Mouse (Mus musculus) kidney, embryonic 14.5 days (tissue): ENCODE results near the gene Nudt6. TPM values are rescaled to one million over a fixed set of nuclear protein-coding genes. Genes with fewer than 3 reads are reported as not detected.

Source experiments
- ATAC-seq: fragments of 200-750 bp; cut with Nextera tagmentation; 2 replicates; pipeline ENCODE4 v1.8.0; 2017; ENCODE audit warnings: moderate number of reproducible peaks, mild to moderate bottlenecking, moderate TSS enrichment, moderate library complexity; ENCODE audit not compliant: low FRiP score, low TSS enrichment
- H3K27ac ChIP-seq: fragments of 300-500 bp; sonication (generic); 2 replicates; pipeline ENCODE4 v1.5.1; 2014; ENCODE audit warnings: low read depth, mild to moderate bottlenecking, low read length, moderate library complexity, mixed read lengths
- H3K27me3 ChIP-seq: fragments of 300-500 bp; sonication (generic); 2 replicates; pipeline ENCODE4 v1.6.1; 2014; ENCODE audit warnings: mild to moderate bottlenecking, low read length; ENCODE audit not compliant: control insufficient read depth, insufficient read depth
- H3K36me3 ChIP-seq: fragments of 300-500 bp; sonication (generic); 2 replicates; pipeline ENCODE4 v1.6.1; 2014; ENCODE audit warnings: low read length, mixed read lengths; ENCODE audit not compliant: control insufficient read depth, insufficient read depth
- H3K4me1 ChIP-seq: fragments of 300-500 bp; sonication (generic); 2 replicates; pipeline ENCODE4 v1.6.1; 2014; ENCODE audit warnings: low read length, mixed read lengths; ENCODE audit not compliant: control insufficient read depth, insufficient read depth
- H3K4me2 ChIP-seq: fragments of 300-500 bp; sonication (generic); replicated peaks from 2 replicates; pipeline ENCODE4 v1.6.1; 2014; ENCODE audit warnings: low read depth, mild to moderate bottlenecking, low read length
- H3K4me3 ChIP-seq: fragments of 300-500 bp; sonication (generic); 2 replicates; pipeline ENCODE4 v1.5.1; 2014; ENCODE audit warnings: mild to moderate bottlenecking, low read length
- H3K9ac ChIP-seq: fragments of 300-500 bp; sonication (generic); 2 replicates; pipeline ENCODE4 v1.6.1; 2014; ENCODE audit warnings: low read depth, mild to moderate bottlenecking, low read length, moderate library complexity
- H3K9me3 ChIP-seq: fragments of 300-500 bp; sonication (generic); 2 replicates; pipeline ENCODE4 v1.6.1; 2016; ENCODE audit warnings: low read length; ENCODE audit not compliant: control insufficient read depth
- WGBS: fragments of 180-500 bp; shearing (Covaris S2); extraction: QIAGEN DNeasy Blood & Tissue Kit; methylation state at CpG from one replicate; pipeline ENCODE4 v1.1.7; 2014; 5-methylcytosine and 5-hydroxymethylcytosine counted together
- polyA plus RNA-seq: library from polyadenylated mRNA; unstranded; fragments of >200 nt; fragmentation: Nextera tagmentation; extraction: Ambion mirVana; gene quantifications from 2 replicates; pipeline ENCODE4 v1.2.1, GENCODE M21; 2014

Nudt6 gene
- polyA plus RNA-seq, 1 experiment from 2014 or later = 7.9 TPM

DNA sequence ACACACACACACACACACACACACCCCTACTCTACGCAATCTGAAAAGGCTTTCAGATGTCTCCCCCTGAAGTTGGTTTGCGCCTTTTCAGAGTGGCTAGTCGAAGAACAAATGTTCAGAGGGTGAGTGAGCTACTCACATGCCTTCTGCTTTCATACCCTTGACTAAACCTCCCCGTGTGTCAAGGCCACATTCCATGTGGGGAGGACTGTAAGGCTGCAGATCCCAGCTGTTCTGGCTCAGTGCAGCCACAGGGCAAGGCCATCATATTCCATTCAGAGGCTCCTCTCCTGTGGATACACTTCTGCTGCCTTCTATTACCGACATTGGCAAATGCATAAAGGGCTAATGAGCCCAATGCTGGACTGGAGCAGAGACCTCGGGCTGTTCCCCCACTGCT is 41.6 kb downstream of the Nudt6 start:
- WGBS = 44% methylated on average over 6 of the region's 6 CpGs
- Histone ChIP-seq H3K4me3 (no peak overlapping the region), H3K27ac (no peak overlapping the region; the same call in 1 of the 2 replicates), H3K9ac (no peak overlapping the region), H3K36me3 (no peaks in the 10 kb centered on the region), H3K9me3 (no peaks in the 10 kb centered on the region), H3K4me1 (0 out of 2 replicates have a peak, but pooled peaks cover 5% of the 10 kb centered on the region), H3K27me3 (no peaks in the 10 kb centered on the region), H3K4me2 (no peak overlapping the region)
- ATAC-seq = peak; percentile 43

DNA sequence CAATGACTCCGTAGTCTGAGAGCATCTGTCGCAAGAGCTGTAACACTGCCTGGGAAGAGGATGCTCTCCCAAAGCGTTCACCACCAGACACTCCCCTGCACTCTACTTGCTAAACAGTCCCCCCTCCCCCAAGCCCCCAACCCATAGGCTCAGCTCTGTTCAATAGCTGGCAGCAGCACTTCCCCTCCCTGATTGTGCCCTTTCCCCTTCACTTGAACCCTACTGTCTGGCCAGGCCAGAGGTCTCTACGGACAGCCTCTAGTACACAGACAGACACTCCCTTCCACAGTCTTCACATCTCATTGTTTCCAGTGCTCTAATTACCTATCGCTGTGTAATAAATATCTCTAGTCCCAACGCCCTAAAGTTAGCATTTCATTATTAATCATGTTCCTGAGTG is 42.1 kb downstream of the Nudt6 start:
- no peak overlapping the region; the same call in 1 of the 2 replicates for H3K27ac ChIP-seq
- H3K4me1 ChIP-seq = 0 out of 2 replicates have a peak, but pooled peaks cover 5% of the 10 kb centered on the region
- WGBS = 21% methylated on average over 6 of the region's 6 CpGs
- ATAC-seq = peak; percentile 61; the same call in 1 of the 2 replicates
- no peak overlapping the region for H3K4me3 ChIP-seq
- no peak overlapping the region for H3K9ac ChIP-seq
- no peaks in the 10 kb centered on the region for H3K27me3 ChIP-seq
- no peaks in the 10 kb centered on the region for H3K36me3 ChIP-seq
- H3K9me3 ChIP-seq = no peaks in the 10 kb centered on the region
- no peak overlapping the region for H3K4me2 ChIP-seq

DNA sequence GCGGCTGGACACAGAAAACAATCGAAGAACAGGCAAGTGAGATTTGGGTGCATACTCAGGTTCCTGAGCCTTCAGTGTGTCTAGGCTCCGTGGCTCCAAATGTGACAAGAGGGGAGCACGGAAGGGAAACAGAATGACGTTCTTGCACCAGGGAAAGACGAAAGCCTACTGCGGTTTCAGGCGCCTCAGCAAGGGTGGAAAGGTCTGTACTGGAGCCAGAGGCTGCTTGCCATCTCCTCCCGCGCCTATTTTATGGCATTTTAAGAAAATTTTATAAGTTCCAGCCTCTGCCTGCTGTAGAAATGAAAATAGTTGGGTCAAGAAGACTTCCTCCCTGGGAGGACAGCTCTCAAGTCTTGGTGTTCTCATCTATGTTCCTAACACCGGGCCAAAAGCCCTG is 46.3 kb downstream of the Nudt6 start:
- 73% methylated on average over 11 of the region's 11 CpGs for WGBS
- no peaks in the 10 kb centered on the region for H3K9me3 ChIP-seq
- peak overlapping the region; percentile 19; the same call in 1 of the 2 replicates for H3K27ac ChIP-seq
- no peak overlapping the region for H3K4me2 ChIP-seq
- no peak overlapping the region for H3K9ac ChIP-seq
- no peaks in the 10 kb centered on the region for H3K27me3 ChIP-seq
- no peak for ATAC-seq
- H3K4me1 ChIP-seq = 0 out of 2 replicates have a peak, but pooled peaks cover 11% of the 10 kb centered on the region
- no peak overlapping the region for H3K4me3 ChIP-seq
- H3K36me3 ChIP-seq = no peaks in the 10 kb centered on the region

DNA sequence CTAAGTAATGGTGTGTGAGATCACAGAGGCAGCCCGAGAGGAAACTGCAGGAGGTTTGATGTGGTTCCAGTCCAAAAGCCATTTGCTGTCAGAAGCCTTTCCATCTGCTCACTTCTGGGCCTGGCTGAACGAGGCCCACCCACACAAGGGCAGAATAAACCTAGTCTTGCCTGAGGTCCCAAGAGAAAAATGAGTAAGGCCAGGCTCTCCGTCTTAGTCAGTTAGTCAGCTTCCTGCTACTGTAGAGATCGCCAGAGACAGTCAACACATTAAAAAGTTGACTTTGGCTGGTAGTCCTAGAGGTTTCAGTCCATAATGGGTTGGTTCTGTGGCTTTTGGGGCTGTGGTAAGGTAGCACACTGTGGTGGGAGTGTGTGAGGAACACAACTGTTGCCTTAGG is 49.6 kb downstream of the Nudt6 start:
- no peak overlapping the region for H3K4me2 ChIP-seq
- 35% methylated on average over 4 of the region's 4 CpGs for WGBS
- H3K27me3 ChIP-seq = no peaks in the 10 kb centered on the region
- H3K4me1 ChIP-seq = peaks cover 6% of the 10 kb centered on the region; the same call in 1 of the 2 replicates
- H3K36me3 ChIP-seq = no peaks in the 10 kb centered on the region
- no peaks in the 10 kb centered on the region for H3K9me3 ChIP-seq
- no peak overlapping the region for H3K27ac ChIP-seq
- ATAC-seq = no peak
- H3K4me3 ChIP-seq = no peak overlapping the region
- H3K9ac ChIP-seq = no peak overlapping the region

DNA sequence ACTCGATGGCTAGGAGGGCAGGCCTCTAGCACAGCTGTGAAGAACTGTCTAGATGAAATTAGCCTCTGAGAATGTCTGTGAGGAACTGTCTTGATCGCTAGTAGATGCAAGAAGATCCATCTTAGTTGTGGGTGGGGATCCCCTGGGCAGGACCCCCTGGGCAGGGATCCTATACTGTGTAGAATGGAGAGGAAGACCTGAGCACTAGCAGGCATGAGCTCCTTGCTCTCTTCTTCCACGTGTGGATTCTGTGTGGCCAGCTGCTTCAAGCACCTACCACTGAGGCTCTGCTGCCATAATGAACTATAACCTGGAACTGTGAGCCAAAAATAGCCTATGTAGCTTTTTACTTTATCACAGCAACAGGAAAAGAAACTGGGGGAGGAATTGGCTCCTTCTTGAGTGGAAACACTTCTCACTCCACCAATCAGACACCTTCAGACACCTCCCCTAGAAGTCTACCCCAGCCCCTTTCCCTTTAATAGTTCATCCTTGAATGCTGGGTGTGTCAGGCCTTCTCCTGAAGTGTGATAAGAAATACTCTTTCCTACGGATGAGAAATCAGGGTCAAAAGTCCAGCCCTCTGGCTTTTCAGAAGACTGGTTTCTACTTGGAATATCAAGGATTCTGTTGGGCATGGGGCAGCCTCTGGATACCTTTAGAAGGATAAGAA is 53.5 kb downstream of the Nudt6 start:
- no peak overlapping the region for H3K27ac ChIP-seq
- peaks cover 6% of the 10 kb centered on the region; the same call in 1 of the 2 replicates for H3K4me1 ChIP-seq
- H3K36me3 ChIP-seq = no peaks in the 10 kb centered on the region
- H3K4me2 ChIP-seq = no peak overlapping the region
- H3K9ac ChIP-seq = no peak overlapping the region
- H3K9me3 ChIP-seq = no peaks in the 10 kb centered on the region
- H3K27me3 ChIP-seq = no peaks in the 10 kb centered on the region
- 56% methylated on average over 4 of the region's 4 CpGs for WGBS
- ATAC-seq = no peak
- no peak overlapping the region for H3K4me3 ChIP-seq

DNA sequence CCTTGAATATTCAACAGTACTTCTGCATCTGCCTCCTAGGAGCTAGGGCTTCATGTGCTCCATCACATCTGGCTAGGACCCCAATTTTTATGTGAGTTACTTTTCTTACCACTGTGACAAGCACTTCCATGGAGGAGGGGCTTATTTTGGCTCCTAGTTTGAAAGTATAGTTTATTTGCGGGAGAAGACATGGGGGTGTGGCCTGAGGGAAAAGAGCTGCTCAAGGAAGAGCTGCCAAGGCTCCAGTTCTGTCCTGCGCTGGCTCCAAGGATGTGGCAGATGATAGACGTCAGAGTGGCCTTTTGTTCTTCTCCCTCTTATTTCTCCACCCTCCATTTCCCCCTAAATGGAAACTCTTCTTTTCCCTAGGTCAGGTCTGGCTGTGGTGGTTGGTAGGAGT is 54.0 kb downstream of the Nudt6 start:
- 43% methylated on average over 3 of the region's 3 CpGs for WGBS
- Histone ChIP-seq H3K27ac (no peak overlapping the region), H3K36me3 (no peaks in the 10 kb centered on the region), H3K4me3 (no peak overlapping the region), H3K4me1 (peaks cover 6% of the 10 kb centered on the region; the same call in 1 of the 2 replicates), H3K9ac (no peak overlapping the region), H3K9me3 (no peaks in the 10 kb centered on the region), H3K4me2 (no peak overlapping the region), H3K27me3 (no peaks in the 10 kb centered on the region)
- ATAC-seq = no peak

DNA sequence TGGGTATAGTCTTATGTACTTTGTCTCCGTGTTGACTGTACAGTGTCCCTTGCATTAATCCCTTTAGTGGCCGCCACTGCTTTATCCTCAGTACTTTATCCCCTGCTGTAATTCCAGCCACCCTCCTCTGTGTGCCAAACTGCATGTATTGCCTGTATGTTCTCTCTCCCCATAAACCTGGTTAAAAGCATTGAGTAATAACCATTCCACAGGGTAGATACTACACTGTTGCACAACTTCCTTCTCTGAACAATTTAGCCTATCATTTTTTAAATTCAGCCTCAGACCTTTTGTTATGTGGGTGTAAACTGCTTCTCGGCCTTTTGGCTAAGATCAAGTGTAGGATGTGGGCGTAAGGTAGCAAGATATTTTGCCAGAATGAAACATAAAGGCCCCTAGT is 54.9 kb downstream of the Nudt6 start:
- Histone ChIP-seq H3K4me1 (peaks cover 2% of the 10 kb centered on the region; the same call in 1 of the 2 replicates), H3K36me3 (no peaks in the 10 kb centered on the region), H3K27me3 (no peaks in the 10 kb centered on the region), H3K9ac (no peak overlapping the region), H3K27ac (no peak overlapping the region), H3K9me3 (no peaks in the 10 kb centered on the region), H3K4me2 (no peak overlapping the region), H3K4me3 (no peak overlapping the region)
- ATAC-seq = no peak
- WGBS = 87% methylated on average over 4 of the region's 4 CpGs

DNA sequence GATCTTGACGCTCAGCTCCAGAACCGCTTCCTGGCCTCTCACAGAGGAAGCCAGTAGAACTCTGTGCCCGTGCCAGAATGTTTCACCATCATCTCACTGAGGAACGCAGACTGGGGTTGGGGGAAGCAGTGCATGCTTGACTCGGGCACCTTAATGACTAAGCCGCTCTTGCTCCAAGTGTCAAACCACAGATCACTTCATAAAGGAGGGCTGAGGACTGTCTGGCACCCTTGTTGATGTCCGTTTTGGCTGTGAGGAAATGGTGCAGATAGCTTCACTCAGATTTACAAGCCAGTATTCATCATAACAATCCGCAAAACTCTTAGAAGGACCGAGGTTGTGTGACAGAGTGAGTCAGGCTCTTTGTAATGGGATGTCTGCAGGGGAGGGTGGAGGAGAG is 59.3 kb downstream of the Nudt6 start:
- Histone ChIP-seq H3K4me3 (no peak overlapping the region), H3K27ac (no peak overlapping the region), H3K4me1 (no peaks in the 10 kb centered on the region), H3K9me3 (no peaks in the 10 kb centered on the region), H3K9ac (no peak overlapping the region), H3K36me3 (no peaks in the 10 kb centered on the region), H3K27me3 (no peaks in the 10 kb centered on the region), H3K4me2 (no peak overlapping the region)
- WGBS = 82% methylated on average over 9 of the region's 9 CpGs
- no peak for ATAC-seq
